Mouse (Mus musculus) retina, adult 2 months (tissue): ENCODE measurements around the gene Ccl28.
"Not testable (repeated sequence)": the region's sequence is repeated elsewhere in the genome, so short reads cannot be mapped to it uniquely, and the experiment has no call there.

Experiments used
- DNase-seq: peaks from one replicate; pipeline ENCODE4 v3.0.0-alpha.2; 2012; ENCODE audit warnings: low read depth, low spot score

Ccl28 gene

GRCm38 (mm10) chr13:119623634-119624033, at the start of gene Ccl28:
Ccl28 (plus strand) TSS chr13:119623819.
- DNase-seq = no peak

DNA sequence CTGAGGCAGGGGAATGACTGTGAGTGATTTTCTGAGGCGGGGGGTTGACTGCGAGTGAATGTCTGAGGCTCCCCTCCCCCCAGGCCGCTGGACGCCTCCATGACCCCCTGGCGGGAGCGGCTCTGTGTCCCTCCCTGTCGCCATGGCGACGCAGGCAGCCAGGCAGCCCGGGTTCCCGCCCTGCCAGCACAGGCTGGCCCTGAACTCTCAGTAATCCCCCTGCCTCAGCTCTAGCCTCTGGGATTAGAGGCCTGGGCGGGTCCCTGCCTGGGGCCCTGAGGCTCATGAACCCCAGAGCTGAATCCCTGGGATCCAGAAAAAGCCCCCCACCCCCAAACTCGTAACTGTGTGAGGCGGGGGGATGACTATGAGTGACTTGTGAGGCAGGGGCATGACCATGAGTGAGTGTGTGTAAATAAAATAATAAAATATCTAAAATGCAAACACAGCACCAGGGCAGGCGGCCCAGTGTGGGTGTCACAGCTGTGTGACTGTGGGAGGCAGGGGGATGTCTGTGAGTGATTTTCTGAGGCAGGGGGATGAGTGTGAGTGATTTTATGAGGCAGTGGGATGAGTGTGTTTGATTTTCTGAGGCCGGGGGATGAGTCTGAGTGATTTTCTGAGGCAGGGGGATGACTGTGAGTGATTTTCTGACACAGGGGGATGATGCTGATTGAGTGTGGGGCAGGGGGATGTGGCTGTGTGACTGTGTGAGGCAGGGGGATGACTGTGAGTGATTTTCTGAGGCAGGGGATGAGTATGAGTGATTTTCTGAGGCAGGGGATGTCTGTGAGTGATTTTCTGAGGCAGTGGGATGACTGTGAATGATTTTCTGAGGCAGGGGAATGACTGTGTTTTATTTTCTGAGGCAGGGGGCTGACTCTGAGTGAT, 27.1 kb upstream of the Ccl28 start:
- peak; percentile 74 for DNase-seq

DNA sequence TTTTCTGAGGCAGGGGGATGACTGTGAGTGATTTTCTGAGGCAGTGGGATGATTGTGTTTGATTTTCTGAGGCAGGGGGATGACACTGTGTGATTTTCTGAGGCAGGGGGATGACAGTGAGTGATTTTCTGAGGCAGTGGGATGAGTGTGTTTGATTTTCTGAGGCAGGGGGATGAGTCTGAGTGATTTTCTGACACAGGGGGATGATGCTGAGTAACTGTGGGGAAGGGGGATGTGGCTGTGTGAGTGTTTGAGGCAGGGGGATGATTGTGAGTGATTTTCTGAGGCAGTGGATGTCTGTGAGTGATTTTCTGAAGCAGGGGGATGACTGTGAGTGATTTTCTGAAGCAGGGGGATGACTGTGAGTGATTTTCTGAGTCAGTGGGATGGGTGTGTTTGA, 25.2 kb upstream of the Ccl28 start:
- not testable (repeated sequence) for DNase-seq

- not testable (repeated sequence) for DNase-seq
Observed at GRCm38 (mm10) chr13:119599066-119599465, 24.6 kb upstream of the Ccl28 start.

- DNase-seq = not testable (repeated sequence)
Observed at GRCm38 (mm10) chr13:119599498-119599897, 24.1 kb upstream of the Ccl28 start.

GRCm38 (mm10) chr13:119600166-119600565, 23.5 kb upstream of the Ccl28 start:
- DNase-seq = peak; percentile 58

DNA sequence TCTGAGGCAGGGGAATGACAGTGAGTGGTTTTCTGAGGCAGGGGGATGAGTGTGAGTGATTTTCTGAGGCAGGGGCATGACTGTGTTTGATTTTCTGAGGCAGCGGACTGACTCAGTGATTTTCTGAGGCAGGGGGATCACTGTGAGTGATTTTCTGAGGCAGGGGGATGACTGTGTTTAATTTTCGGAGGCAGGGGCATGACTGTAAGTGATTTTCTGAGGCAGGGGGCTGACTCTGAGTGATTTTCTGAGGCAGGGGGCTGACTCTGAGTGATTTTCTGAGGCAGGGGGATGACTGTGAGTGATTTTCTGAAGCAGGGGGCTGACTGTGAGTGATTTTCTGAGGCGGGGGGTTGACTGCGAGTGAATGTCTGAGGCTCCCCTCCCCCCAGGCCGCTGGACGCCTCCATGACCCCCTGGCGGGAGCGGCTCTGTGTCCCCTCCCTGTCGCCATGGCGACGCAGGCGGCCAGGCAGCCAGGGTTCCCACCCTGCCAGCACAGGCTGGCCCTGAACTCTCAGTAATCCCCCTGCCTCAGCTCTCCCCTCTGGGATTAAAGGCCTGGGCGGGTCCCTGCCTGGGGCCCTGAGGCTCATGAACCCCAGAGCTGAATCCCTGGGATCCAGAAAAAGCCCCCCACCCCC, 20.8 kb upstream of the Ccl28 start:
- not testable (repeated sequence) for DNase-seq

- DNase-seq = not testable (repeated sequence)
Observed at GRCm38 (mm10) chr13:119603890-119604289, 19.7 kb upstream of the Ccl28 start.

- not testable (repeated sequence) for DNase-seq
Observed at GRCm38 (mm10) chr13:119604322-119604721, 19.3 kb upstream of the Ccl28 start.

DNA sequence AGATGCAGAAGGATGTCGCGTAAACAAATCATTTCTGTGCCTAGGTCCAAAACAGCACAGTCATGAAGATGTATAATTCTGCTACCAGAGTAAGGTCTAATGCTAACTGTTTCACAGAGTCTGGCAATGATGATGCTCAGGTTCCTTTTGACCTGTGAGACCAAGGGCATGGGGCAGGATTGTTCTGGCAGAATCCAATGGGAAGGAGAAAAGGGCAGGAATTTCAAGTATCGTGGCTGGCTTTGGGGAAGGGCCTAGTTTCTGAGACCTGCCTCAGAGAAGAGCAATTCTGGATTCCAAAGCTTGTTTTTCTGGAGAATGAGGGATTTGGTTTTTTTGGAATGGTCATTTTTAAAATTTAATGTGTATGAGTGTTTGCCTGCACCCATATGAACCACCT, 4.8 kb upstream of the Ccl28 start:
- no peak for DNase-seq

DNA sequence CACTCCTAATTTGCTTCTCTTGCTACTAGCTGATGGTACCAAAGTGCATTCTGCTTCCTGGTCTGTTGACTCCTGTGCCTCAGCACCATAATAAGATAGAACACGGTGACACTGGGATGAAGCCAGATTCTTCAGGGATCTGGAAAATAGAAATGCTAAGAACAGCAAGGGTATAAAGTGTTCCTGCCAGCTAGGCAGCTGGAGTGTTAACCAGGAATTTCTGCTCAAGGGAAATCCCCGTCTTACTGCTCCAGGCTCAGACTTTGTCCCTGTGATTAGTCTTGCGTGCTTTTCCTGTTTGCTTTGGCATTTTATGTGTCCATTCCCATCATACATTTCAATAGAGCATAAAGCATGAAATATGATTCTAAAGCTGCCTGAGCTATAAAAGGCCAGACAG, 3.9 kb upstream of the Ccl28 start:
- DNase-seq = no peak

DNA sequence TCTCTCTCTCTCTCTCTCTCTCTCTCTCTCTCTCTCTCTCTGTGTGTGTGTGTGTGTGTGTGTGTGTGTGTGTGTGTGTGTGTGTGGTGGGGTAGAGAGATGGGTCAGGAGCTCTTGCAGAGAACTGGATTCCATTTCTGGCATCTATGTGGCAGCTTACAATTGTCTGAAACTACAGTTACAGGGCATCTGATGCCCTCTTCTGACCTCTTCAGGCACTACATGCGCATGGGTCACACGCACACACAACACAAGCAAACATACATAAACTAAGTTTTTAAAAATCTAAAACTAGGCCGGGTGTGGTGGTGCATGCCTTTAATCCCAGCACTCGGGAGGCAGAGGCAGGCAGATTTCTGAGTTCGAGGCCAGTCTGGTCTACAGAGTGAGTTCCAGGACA, 2.3 kb downstream of the Ccl28 start:
- not testable (repeated sequence) for DNase-seq

GRCm38 (mm10) chr13:119631482-119632155, 8.0 kb downstream of the Ccl28 start:
- DNase-seq = peak; percentile 81

GRCm38 (mm10) chr13:119632156-119632548, 8.5 kb downstream of the Ccl28 start:
- DNase-seq = no peak

DNA sequence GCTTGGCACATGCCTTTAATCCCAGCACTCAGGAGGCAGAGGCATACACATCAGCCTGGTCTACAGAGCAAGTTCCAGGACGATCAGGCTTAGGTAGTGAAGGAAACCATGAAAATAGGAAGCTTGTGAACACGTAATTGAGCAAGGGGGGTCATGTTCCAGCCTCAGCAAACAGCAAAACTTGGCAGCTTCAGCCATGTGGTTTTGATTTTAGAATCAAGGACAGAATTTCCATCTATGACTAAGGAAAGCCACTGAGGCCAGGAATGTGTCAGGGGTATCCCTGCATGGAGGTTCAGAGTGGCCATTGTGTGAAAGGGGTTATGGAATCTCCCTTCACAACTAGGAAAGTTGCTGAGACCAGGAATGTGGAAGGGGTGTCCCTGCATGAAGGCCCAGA, 11.9 kb downstream of the Ccl28 start:
- no peak for DNase-seq

DNA sequence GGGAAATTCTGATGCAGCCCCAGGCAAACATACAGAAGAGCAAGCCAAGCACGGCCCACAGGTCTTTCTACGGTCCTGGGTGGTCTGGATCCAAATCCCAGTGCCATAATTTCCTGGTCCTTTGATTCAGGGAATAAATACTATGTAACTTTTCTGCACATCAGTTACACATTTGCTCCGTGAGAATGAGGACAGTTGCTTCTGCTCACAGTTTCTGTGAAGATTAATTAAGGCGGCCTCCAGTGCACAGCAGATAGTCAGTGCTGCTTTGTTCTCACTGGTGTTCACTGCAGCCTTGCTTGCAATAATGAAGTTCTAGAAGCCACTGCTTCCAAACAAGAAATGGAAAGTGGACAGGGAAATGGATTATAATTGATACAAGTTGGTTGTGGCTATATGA, 14.2 kb downstream of the Ccl28 start:
- no peak for DNase-seq

DNA sequence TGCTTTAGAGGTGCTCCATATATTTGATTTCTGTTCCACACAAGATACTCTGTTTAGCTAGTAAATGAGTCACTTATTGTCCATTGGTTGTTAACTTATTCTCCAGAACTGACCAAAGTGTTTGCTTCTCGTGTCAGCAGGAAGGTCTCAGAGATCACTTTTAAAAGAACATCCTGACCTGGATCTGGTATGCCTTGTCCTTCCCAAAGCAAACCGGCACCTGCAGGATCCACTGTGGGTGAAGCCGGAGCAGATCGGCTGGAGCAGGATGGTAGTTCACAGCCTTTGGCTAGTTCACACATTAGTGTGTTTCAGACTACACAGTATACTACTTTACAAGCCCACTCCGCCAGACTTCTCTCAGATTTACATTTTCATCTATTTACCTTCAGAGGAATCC, 14.8 kb downstream of the Ccl28 start:
- DNase-seq = no peak

DNA sequence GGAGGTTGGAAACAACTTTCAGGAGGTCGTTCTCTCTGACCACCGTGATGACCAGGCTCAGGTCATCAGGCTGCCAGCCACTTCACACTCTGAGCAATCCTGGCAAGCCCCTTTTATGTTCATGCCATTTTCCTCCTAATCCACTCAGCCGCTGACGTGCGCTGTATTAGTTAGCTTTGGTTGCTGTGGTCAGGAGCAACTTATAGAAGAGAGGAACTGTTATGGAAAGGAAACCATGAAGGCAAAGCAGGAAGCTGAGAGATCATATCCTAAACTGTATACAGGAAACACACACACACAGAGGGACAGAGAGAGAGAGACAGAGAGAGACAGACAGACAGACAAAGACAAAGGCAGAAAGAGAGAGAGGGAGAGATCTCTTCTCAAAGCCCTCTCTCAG, 15.7 kb downstream of the Ccl28 start:
- DNase-seq = no peak

DNA sequence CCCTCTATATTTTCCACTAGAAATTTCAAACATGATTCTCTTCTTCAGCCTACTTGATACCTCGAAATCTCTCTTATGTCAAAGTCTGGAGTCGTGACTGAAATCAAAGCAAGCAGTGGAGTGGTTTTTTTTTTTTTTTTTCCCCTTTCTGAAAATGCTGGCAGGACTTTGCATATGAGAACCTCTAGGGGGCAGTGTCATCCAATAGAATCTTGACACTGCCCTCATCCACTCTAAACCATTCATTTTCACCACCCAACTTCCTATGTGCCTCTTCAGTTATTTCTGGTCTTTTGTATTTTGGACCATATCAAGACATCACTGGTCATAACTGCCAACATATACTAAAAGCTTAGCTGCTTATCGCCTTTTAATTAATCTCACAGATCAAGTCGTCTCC, 16.9 kb downstream of the Ccl28 start:
- peak; percentile 47 for DNase-seq

- DNase-seq = no peak
Observed at GRCm38 (mm10) chr13:119641145-119641544, 17.5 kb downstream of the Ccl28 start.

- DNase-seq = no peak
Observed at GRCm38 (mm10) chr13:119644769-119645168, 21.1 kb downstream of the Ccl28 start.

DNA sequence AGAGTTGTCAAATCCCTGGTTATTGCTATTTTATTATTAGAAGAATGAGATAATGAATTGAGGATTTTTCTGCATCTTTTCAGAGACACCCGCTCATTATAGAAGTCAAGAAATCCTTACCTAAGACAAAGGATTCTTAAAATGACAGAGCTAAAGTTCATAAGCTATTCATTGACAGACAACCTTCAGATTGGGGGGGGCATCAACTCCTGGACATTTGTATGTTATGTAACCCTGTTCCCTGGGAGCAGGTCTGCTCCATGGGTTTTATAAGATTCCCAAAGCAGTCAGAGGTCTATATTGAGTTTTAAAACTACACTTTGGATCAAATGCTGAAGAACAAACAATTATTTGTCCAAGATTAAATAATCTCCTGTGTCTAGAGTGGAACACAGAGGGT, 22.9 kb downstream of the Ccl28 start:
- no peak for DNase-seq
